Mouse (Mus musculus) bone marrow, adult 2 months (tissue): ENCODE measurements around the gene Wdr76.
"Not testable (repeated sequence)": the region's sequence is repeated elsewhere in the genome, so short reads cannot be mapped to it uniquely, and the experiment has no call there.

Source experiments
- CTCF ChIP-seq: fragments of 200-500 bp; IDR thresholded peaks from 2 replicates; pipeline ENCODE4 v1.5.1; 2011; ENCODE audit warnings: low read length, control low read depth; ENCODE audit not compliant: control insufficient read depth, insufficient read depth
- POLR2A ChIP-seq: fragments of 200-500 bp; IDR thresholded peaks from 2 replicates; pipeline ENCODE4 v1.6.1; 2011; ENCODE audit warnings: low read depth, mild to moderate bottlenecking, control low read depth, low read length, borderline replicate concordance; ENCODE audit not compliant: control insufficient read depth

DNA sequence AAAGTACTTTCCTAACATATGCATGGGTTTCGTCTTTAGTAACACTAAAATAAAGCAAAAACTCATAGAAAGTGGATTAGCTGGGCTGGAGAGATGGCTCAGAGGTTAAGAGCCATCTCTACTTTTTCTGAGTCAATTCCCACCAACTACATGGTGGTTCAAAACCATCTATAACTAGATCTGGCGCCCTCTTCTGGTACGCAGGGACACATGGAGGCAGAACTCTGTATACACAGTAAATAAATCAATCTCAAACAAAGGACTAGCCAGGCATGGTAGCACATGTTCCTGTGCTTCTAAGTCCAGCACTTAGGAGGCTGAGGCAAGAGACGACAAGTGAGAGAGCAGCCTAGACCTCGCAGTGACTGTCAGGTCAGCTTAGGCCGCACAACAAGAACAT lies 37.5 kb upstream of the Wdr76 start:
- TF ChIP-seq CTCF, POLR2A: not testable (repeated sequence)
